Mouse (Mus musculus): ENCODE measurements around the gene Hdac7. TPM values are rescaled to one million over a fixed set of nuclear protein-coding genes. Genes with fewer than 3 reads are reported as not detected.

Hdac7 gene
- polyA plus RNA-seq, 1 experiment from 2014 or later, result 31.5 TPM

GRCm38 (mm10) chr15:97787148-97787798 lies 57.0 kb downstream of the Hdac7 start:
- WGBS, result 80% methylated on average over 7 of the region's 7 CpGs
- Histone ChIP-seq H3K4me2 (no peak overlapping the region), H3K9me3 (no peaks in the 10 kb centered on the region), H3K4me3 (replicated peaks) (no peak overlapping the region), H3K4me1 (replicated peaks) (peaks cover 14% of the 10 kb centered on the region), H3K36me3 (peaks cover 25% of the 10 kb centered on the region), H3K27ac (no peak overlapping the region), H3K27me3 (peaks cover 6% of the 10 kb centered on the region; the same call in 1 of the 2 replicates), H3K9ac (replicated peaks) (no peak overlapping the region)
- ATAC-seq (ENCODE audit: insufficient number of reproducible peaks, insufficient read depth, low FRiP score, low TSS enrichment, low read depth), result no peak

GRCm38 (mm10) chr15:97786412-97787112 lies 57.7 kb downstream of the Hdac7 start:
- WGBS, result 80% methylated on average over 10 of the region's 10 CpGs
- Histone ChIP-seq H3K9ac (replicated peaks) (no peak overlapping the region), H3K27ac (no peak overlapping the region), H3K27me3 (peaks cover 6% of the 10 kb centered on the region; the same call in 1 of the 2 replicates), H3K4me2 (0 out of 2 replicates have a peak overlapping the region, but pooled peaks have one; percentile 2), H3K9me3 (no peaks in the 10 kb centered on the region), H3K4me3 (replicated peaks) (no peak overlapping the region), H3K36me3 (peaks cover 18% of the 10 kb centered on the region), H3K4me1 (replicated peaks) (peaks cover 21% of the 10 kb centered on the region)
- ATAC-seq (ENCODE audit: insufficient number of reproducible peaks, insufficient read depth, low FRiP score, low TSS enrichment, low read depth), result no peak

GRCm38 (mm10) chr15:97785731-97786411 lies 58.4 kb downstream of the Hdac7 start:
- Histone ChIP-seq H3K4me1 (replicated peaks) (peaks cover 28% of the 10 kb centered on the region), H3K4me3 (replicated peaks) (no peak overlapping the region), H3K36me3 (peaks cover 11% of the 10 kb centered on the region), H3K27me3 (peaks cover 6% of the 10 kb centered on the region; the same call in 1 of the 2 replicates), H3K9me3 (no peaks in the 10 kb centered on the region), H3K4me2 (0 out of 2 replicates have a peak overlapping the region, but pooled peaks have one; percentile 2), H3K27ac (no peak overlapping the region), H3K9ac (replicated peaks) (no peak overlapping the region)
- WGBS, result 86% methylated on average over 9 of the region's 9 CpGs
- no peak for ATAC-seq (ENCODE audit: insufficient number of reproducible peaks, insufficient read depth, low FRiP score, low TSS enrichment, low read depth)

GRCm38 (mm10) chr15:97784561-97785161 lies 59.6 kb downstream of the Hdac7 start:
- H3K9me3 ChIP-seq, result no peaks in the 10 kb centered on the region
- peak overlapping the region; percentile 81 for H3K4me3 ChIP-seq (replicated peaks)
- H3K4me1 ChIP-seq (replicated peaks), result peaks cover 40% of the 10 kb centered on the region
- peak overlapping the region; percentile 93 for H3K4me2 ChIP-seq
- peak; percentile 40; the same call in 1 of the 2 replicates for ATAC-seq (ENCODE audit: insufficient number of reproducible peaks, insufficient read depth, low FRiP score, low TSS enrichment, low read depth)
- H3K9ac ChIP-seq (replicated peaks), result peak overlapping the region; percentile 78
- peaks cover 3% of the 10 kb centered on the region; the same call in 1 of the 2 replicates for H3K36me3 ChIP-seq
- H3K27ac ChIP-seq, result no peak overlapping the region
- peaks cover 6% of the 10 kb centered on the region; the same call in 1 of the 2 replicates for H3K27me3 ChIP-seq
- 6% methylated on average over 45 of the region's 45 CpGs for WGBS

- no peak overlapping the region for H3K27ac ChIP-seq
- H3K36me3 ChIP-seq, result no peaks in the 10 kb centered on the region
- ATAC-seq (ENCODE audit: insufficient number of reproducible peaks, insufficient read depth, low FRiP score, low TSS enrichment, low read depth), result peak; percentile 45
- H3K4me2 ChIP-seq, result peak overlapping the region; percentile 93
- H3K4me3 ChIP-seq (replicated peaks), result peak overlapping the region; percentile 81
- 4% methylated on average over 37 of the region's 39 CpGs for WGBS
- peak overlapping the region; percentile 78 for H3K9ac ChIP-seq (replicated peaks)
- H3K27me3 ChIP-seq, result peaks cover 6% of the 10 kb centered on the region; the same call in 1 of the 2 replicates
- H3K4me1 ChIP-seq (replicated peaks), result peaks cover 41% of the 10 kb centered on the region
- H3K9me3 ChIP-seq, result no peaks in the 10 kb centered on the region
These were observed 60.2 kb downstream of the Hdac7 start for GRCm38 (mm10) chr15:97784092-97784559.

GRCm38 (mm10) chr15:97782749-97783105 lies 61.6 kb downstream of the Hdac7 start:
- ATAC-seq (ENCODE audit: insufficient number of reproducible peaks, insufficient read depth, low FRiP score, low TSS enrichment, low read depth), result 0 out of 2 replicates have a peak, but pooled peaks have one; percentile 26
- 4% methylated on average over 9 of the region's 9 CpGs for WGBS

GRCm38 (mm10) chr15:97781961-97782748 lies 62.1 kb downstream of the Hdac7 start:
- 2% methylated on average over 24 of the region's 24 CpGs for WGBS
- Histone ChIP-seq H3K27ac (peak overlapping the region; percentile 89), H3K27me3 (peaks cover 6% of the 10 kb centered on the region; the same call in 1 of the 2 replicates), H3K4me2 (peak overlapping the region; percentile 56), H3K36me3 (no peaks in the 10 kb centered on the region), H3K9me3 (no peaks in the 10 kb centered on the region), H3K4me3 (replicated peaks) (peak overlapping the region; percentile 20), H3K9ac (replicated peaks) (no peak overlapping the region), H3K4me1 (replicated peaks) (peaks cover 40% of the 10 kb centered on the region)
- peak; percentile 38; the same call in 1 of the 2 replicates for ATAC-seq (ENCODE audit: insufficient number of reproducible peaks, insufficient read depth, low FRiP score, low TSS enrichment, low read depth)

More at GRCm38 (mm10) chr15:97782749-97783105, 61.6 kb downstream of the Hdac7 start:
- H3K9me3 ChIP-seq, result no peaks in the 10 kb centered on the region
- H3K36me3 ChIP-seq, result no peaks in the 10 kb centered on the region
- H3K9ac ChIP-seq (replicated peaks), result no peak overlapping the region
- peaks cover 38% of the 10 kb centered on the region for H3K4me1 ChIP-seq (replicated peaks)
- peak overlapping the region; percentile 56 for H3K4me2 ChIP-seq
- peaks cover 6% of the 10 kb centered on the region; the same call in 1 of the 2 replicates for H3K27me3 ChIP-seq
- H3K4me3 ChIP-seq (replicated peaks), result peak overlapping the region; percentile 20
- H3K27ac ChIP-seq, result peak overlapping the region; percentile 89

- WGBS, result 30% methylated on average over 12 of the region's 12 CpGs
- Histone ChIP-seq H3K27ac (peak overlapping the region; percentile 85), H3K4me1 (replicated peaks) (peaks cover 50% of the 10 kb centered on the region), H3K9ac (replicated peaks) (no peak overlapping the region), H3K27me3 (peaks cover 9% of the 10 kb centered on the region; the same call in 1 of the 2 replicates), H3K9me3 (no peaks in the 10 kb centered on the region), H3K4me3 (replicated peaks) (no peak overlapping the region), H3K4me2 (no peak overlapping the region), H3K36me3 (no peaks in the 10 kb centered on the region)
- no peak for ATAC-seq (ENCODE audit: insufficient number of reproducible peaks, insufficient read depth, low FRiP score, low TSS enrichment, low read depth)
These were observed 63.7 kb downstream of the Hdac7 start for GRCm38 (mm10) chr15:97780611-97781031.

GRCm38 (mm10) chr15:97779576-97779975 lies 64.7 kb downstream of the Hdac7 start:
- H3K27ac ChIP-seq, result peak overlapping the region; percentile 85

More at GRCm38 (mm10) chr15:97779576-97779975, 64.7 kb downstream of the Hdac7 start:
- peaks cover 6% of the 10 kb centered on the region; the same call in 1 of the 2 replicates for H3K27me3 ChIP-seq
- H3K9ac ChIP-seq (replicated peaks), result no peak overlapping the region
- no peaks in the 10 kb centered on the region for H3K36me3 ChIP-seq
- peaks cover 50% of the 10 kb centered on the region for H3K4me1 ChIP-seq (replicated peaks)
- H3K4me3 ChIP-seq (replicated peaks), result no peak overlapping the region
- no peak for ATAC-seq (ENCODE audit: insufficient number of reproducible peaks, insufficient read depth, low FRiP score, low TSS enrichment, low read depth)
- WGBS, result 85% methylated on average over 1 of the region's 1 CpGs
- H3K9me3 ChIP-seq, result no peaks in the 10 kb centered on the region
- H3K4me2 ChIP-seq, result no peak overlapping the region
